Comparison of ENCODE assay signal across 28 mouse cellular contexts in the genomic region with DNA sequence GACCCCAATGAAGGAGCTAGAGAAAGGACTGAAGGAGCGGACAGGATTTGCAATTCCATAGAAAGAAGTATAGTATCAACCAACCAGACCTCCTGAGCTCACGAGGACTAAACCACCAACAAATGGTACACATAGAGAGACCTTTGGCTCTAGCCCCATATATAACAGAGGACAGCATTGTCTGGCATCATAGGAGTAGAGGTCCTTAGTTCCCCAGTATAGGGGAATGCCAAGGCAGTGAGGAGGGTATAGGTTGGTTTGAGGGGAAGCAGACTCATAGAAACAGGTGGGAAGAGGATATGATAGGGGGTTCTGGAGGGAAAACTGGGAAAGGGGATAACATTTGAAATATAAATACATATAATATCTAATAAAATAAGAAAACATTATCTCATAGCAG. TPM values are rescaled to one million over a fixed set of nuclear protein-coding genes. Genes with fewer than 3 reads are reported as not detected.
DNase-seq lines count a peak whose midpoint lies in the region; ATAC-seq lines count a peak whose summit lies in the region.
"Had no signal": no experiment of that assay in that cellular context is flagged by ENCODE, and none has a peak within 500 bp of the region (broad histone marks: within the 10 kb centered on the region; RNA-seq: fewer than 3 reads in every experiment).

No protein-coding gene starts in this region.

- 83% methylated on average over 2 of the region's 2 CpGs for WGBS in embryonic facial prominence, embryonic 12.5 days
- WGBS in embryonic facial prominence, embryonic 10.5 days, result 88% methylated on average over 2 of the region's 2 CpGs
- 60% methylated on average over 2 of the region's 2 CpGs for WGBS in liver, embryonic 12.5 days (ENCODE audit: insufficient replicate concordance)
- WGBS in liver, embryonic 11.5 days, result 76% methylated on average over 2 of the region's 2 CpGs
- 87% methylated on average over 2 of the region's 2 CpGs for WGBS in midbrain, embryonic 14.5 days
- WGBS in midbrain, embryonic 13.5 days, result 91% methylated on average over 2 of the region's 2 CpGs

- no peaks in the 10 kb centered on the region for H3K36me3 ChIP-seq in embryonic facial prominence, embryonic 12.5 days
- no peaks in the 10 kb centered on the region for H3K36me3 ChIP-seq in embryonic facial prominence, embryonic 10.5 days (replicated peaks)
- H3K36me3 ChIP-seq in liver, embryonic 12.5 days, result no peaks in the 10 kb centered on the region
- H3K36me3 ChIP-seq in liver, embryonic 11.5 days (ENCODE audit: control insufficient read depth, insufficient read depth, low read length), result no peaks in the 10 kb centered on the region
- H3K36me3 ChIP-seq in midbrain, embryonic 14.5 days (ENCODE audit: control insufficient read depth, insufficient read depth, low read length), result no peaks in the 10 kb centered on the region
- no peaks in the 10 kb centered on the region for H3K36me3 ChIP-seq in midbrain, embryonic 13.5 days
- H3K36me3 ChIP-seq: embryonic facial prominence, embryonic 13.5 days; embryonic facial prominence, embryonic 15.5 days; forebrain, embryonic 10.5 days; forebrain, embryonic 12.5 days; G1E had no signal

- H3K27ac ChIP-seq in embryonic facial prominence, embryonic 12.5 days, result no peak overlapping the region
- no peak overlapping the region for H3K27ac ChIP-seq in embryonic facial prominence, embryonic 10.5 days (replicated peaks)
- no peak overlapping the region for H3K27ac ChIP-seq in liver, embryonic 12.5 days
- H3K27ac ChIP-seq in liver, embryonic 11.5 days (ENCODE audit: low read depth, low read length), result no peak overlapping the region
- H3K27ac ChIP-seq in midbrain, embryonic 14.5 days (replicated peaks; ENCODE audit: low read depth, low read length), result no peak overlapping the region
- H3K27ac ChIP-seq in midbrain, embryonic 13.5 days, result no peak overlapping the region
- H3K27ac ChIP-seq: embryonic facial prominence, embryonic 13.5 days; embryonic facial prominence, embryonic 15.5 days; forebrain, embryonic 10.5 days; forebrain, embryonic 12.5 days had no signal

- no peaks in the 10 kb centered on the region for H3K4me1 ChIP-seq in embryonic facial prominence, embryonic 12.5 days
- no peaks in the 10 kb centered on the region for H3K4me1 ChIP-seq in embryonic facial prominence, embryonic 10.5 days
- H3K4me1 ChIP-seq in liver, embryonic 12.5 days, result no peaks in the 10 kb centered on the region
- no peaks in the 10 kb centered on the region for H3K4me1 ChIP-seq in liver, embryonic 11.5 days (replicated peaks; ENCODE audit: control insufficient read depth, insufficient read depth, low read length)
- H3K4me1 ChIP-seq in midbrain, embryonic 14.5 days (ENCODE audit: control insufficient read depth, insufficient read depth, low read length), result no peaks in the 10 kb centered on the region
- H3K4me1 ChIP-seq in midbrain, embryonic 13.5 days (replicated peaks), result no peaks in the 10 kb centered on the region
- H3K4me1 ChIP-seq: embryonic facial prominence, embryonic 13.5 days; embryonic facial prominence, embryonic 15.5 days; forebrain, embryonic 12.5 days had no signal

- ATAC-seq in embryonic facial prominence, embryonic 12.5 days (ENCODE audit: insufficient number of reproducible peaks, insufficient read depth, low FRiP score, low TSS enrichment), result 0 out of 2 replicates have a peak, but pooled peaks have one; percentile 57
- peak; percentile 27; the same call in 1 of the 2 replicates for ATAC-seq in liver, embryonic 12.5 days
- ATAC-seq in liver, embryonic 11.5 days (replicated peaks; ENCODE audit: low FRiP score), result no peak
- ATAC-seq in midbrain, embryonic 14.5 days (ENCODE audit: low FRiP score, low TSS enrichment), result peak; percentile 16; the same call in 1 of the 2 replicates
- ATAC-seq in midbrain, embryonic 13.5 days, result no peak
- ATAC-seq: activated CD4-positive, CD25-positive, alpha-beta regulatory T cell, adult 4 months; CD4-positive, CD25-positive, alpha-beta regulatory T cell, adult 4 months; forebrain, embryonic 14.5 days; forebrain, embryonic 16.5 days; Patski had no signal

- no peak overlapping the region for H3K9ac ChIP-seq in embryonic facial prominence, embryonic 12.5 days
- no peak overlapping the region for H3K9ac ChIP-seq in liver, embryonic 12.5 days
- H3K9ac ChIP-seq in liver, embryonic 11.5 days (ENCODE audit: low read depth, low read length), result no peak overlapping the region
- H3K9ac ChIP-seq in midbrain, embryonic 14.5 days (replicated peaks; ENCODE audit: low read length), result no peak overlapping the region
- no peak overlapping the region for H3K9ac ChIP-seq in midbrain, embryonic 13.5 days (replicated peaks)
- H3K9ac ChIP-seq: embryonic facial prominence, embryonic 13.5 days; embryonic facial prominence, embryonic 15.5 days; forebrain, embryonic 12.5 days had no signal

- no peak overlapping the region for H3K4me2 ChIP-seq in embryonic facial prominence, embryonic 12.5 days (replicated peaks)
- H3K4me2 ChIP-seq in liver, embryonic 12.5 days, result no peak overlapping the region
- no peak overlapping the region for H3K4me2 ChIP-seq in liver, embryonic 11.5 days
- no peak overlapping the region for H3K4me2 ChIP-seq in midbrain, embryonic 14.5 days (ENCODE audit: low read length)
- H3K4me2 ChIP-seq in midbrain, embryonic 13.5 days (replicated peaks), result no peak overlapping the region
- H3K4me2 ChIP-seq: embryonic facial prominence, embryonic 13.5 days; embryonic facial prominence, embryonic 15.5 days; forebrain, embryonic 12.5 days had no signal

- no peaks in the 10 kb centered on the region for H3K9me3 ChIP-seq in embryonic facial prominence, embryonic 12.5 days
- H3K9me3 ChIP-seq in embryonic facial prominence, embryonic 10.5 days, result peaks cover 12% of the 10 kb centered on the region; the same call in 1 of the 2 replicates
- H3K9me3 ChIP-seq in liver, embryonic 12.5 days (replicated peaks), result peaks cover 9% of the 10 kb centered on the region; the same call in 1 of the 2 replicates
- no peaks in the 10 kb centered on the region for H3K9me3 ChIP-seq in liver, embryonic 11.5 days (ENCODE audit: control insufficient read depth, low read length)
- no peaks in the 10 kb centered on the region for H3K9me3 ChIP-seq in midbrain, embryonic 14.5 days (ENCODE audit: control insufficient read depth, low read length)
- no peaks in the 10 kb centered on the region for H3K9me3 ChIP-seq in midbrain, embryonic 13.5 days
- H3K9me3 ChIP-seq: embryonic facial prominence, embryonic 13.5 days; forebrain, embryonic 10.5 days; forebrain, embryonic 12.5 days; G1E had no signal

- no peak for DNase-seq in embryonic facial prominence, embryonic 10.5 days (ENCODE audit: low spot score)
- no peak for DNase-seq in liver, embryonic 11.5 days (ENCODE audit: low spot score)
- DNase-seq in midbrain, embryonic 14.5 days, result no peak
- DNase-seq: adrenal gland, adult 8-10 months; adrenal gland, postnatal 14 days; adrenal gland, postnatal 36 days; B cell, adult 2 months; cerebellum, adult 11-12 months; cerebellum, adult 2 months; cerebellum, adult 9-10 months; cerebellum, postnatal 10 days; cerebellum, postnatal 25 days; embryo, embryonic 11 days had no signal

- no peak overlapping the region for H3K4me3 ChIP-seq in embryonic facial prominence, embryonic 12.5 days
- no peak overlapping the region for H3K4me3 ChIP-seq in embryonic facial prominence, embryonic 10.5 days
- no peak overlapping the region for H3K4me3 ChIP-seq in liver, embryonic 12.5 days
- H3K4me3 ChIP-seq in liver, embryonic 11.5 days (ENCODE audit: low read depth, low read length), result no peak overlapping the region
- H3K4me3 ChIP-seq in midbrain, embryonic 14.5 days (replicated peaks; ENCODE audit: low read depth, low read length), result no peak overlapping the region
- H3K4me3 ChIP-seq in midbrain, embryonic 13.5 days (replicated peaks), result no peak overlapping the region
- H3K4me3 ChIP-seq: embryonic facial prominence, embryonic 13.5 days; embryonic facial prominence, embryonic 15.5 days; erythroblast, embryonic 14.5 days; forebrain, embryonic 10.5 days; forebrain, embryonic 12.5 days had no signal

- H3K27me3 ChIP-seq in embryonic facial prominence, embryonic 12.5 days, result no peaks in the 10 kb centered on the region
- no peaks in the 10 kb centered on the region for H3K27me3 ChIP-seq in embryonic facial prominence, embryonic 10.5 days (replicated peaks; ENCODE audit: low read depth, poor library complexity, severe bottlenecking)
- no peaks in the 10 kb centered on the region for H3K27me3 ChIP-seq in liver, embryonic 12.5 days (replicated peaks)
- no peaks in the 10 kb centered on the region for H3K27me3 ChIP-seq in liver, embryonic 11.5 days (replicated peaks; ENCODE audit: control insufficient read depth, insufficient read depth, low read length)
- H3K27me3 ChIP-seq in midbrain, embryonic 14.5 days (ENCODE audit: control insufficient read depth, insufficient read depth, low read length), result no peaks in the 10 kb centered on the region
- no peaks in the 10 kb centered on the region for H3K27me3 ChIP-seq in midbrain, embryonic 13.5 days
- H3K27me3 ChIP-seq: CH12.LX; embryonic facial prominence, embryonic 13.5 days; embryonic facial prominence, embryonic 15.5 days; forebrain, embryonic 12.5 days had no signal

RNA-seq across cellular contexts. Expression of a gene that starts 13.0 kb away (rescaled TPM):
- not detected in 2 replicates for polyA plus RNA-seq in embryonic facial prominence, embryonic 12.5 days (2016; fragmentation: Nextera tagmentation; extraction: Ambion mirVana)
- not detected in 2 replicates for polyA plus RNA-seq in embryonic facial prominence, embryonic 10.5 days (2016; fragmentation: Nextera tagmentation; extraction: Ambion mirVana)
- polyA plus RNA-seq in liver, embryonic 12.5 days (2016; fragmentation: Nextera tagmentation; extraction: Ambion mirVana), result not detected in 2 replicates
- not detected in 2 replicates for polyA plus RNA-seq in liver, embryonic 11.5 days (2014; fragmentation: Nextera tagmentation; extraction: Ambion mirVana)
- polyA plus RNA-seq in midbrain, embryonic 14.5 days (2014; fragmentation: Nextera tagmentation; extraction: Ambion mirVana), result not detected in 2 replicates
- not detected in 2 replicates for polyA plus RNA-seq in midbrain, embryonic 13.5 days (2015; fragmentation: Nextera tagmentation; extraction: Ambion mirVana)
- polyA plus RNA-seq: CD4-positive, CD25-positive, alpha-beta regulatory T cell, adult 4 months; embryonic facial prominence, embryonic 13.5 days; embryonic facial prominence, embryonic 15.5 days; erythroblast, embryonic 14.5 days; forebrain, embryonic 10.5 days; forebrain, embryonic 12.5 days; forebrain, embryonic 14.5 days; forebrain, embryonic 16.5 days; G1E; Patski had no signal

RNA-seq across cellular contexts. Expression of a gene that starts 41.4 kb away (rescaled TPM):
- polyA plus RNA-seq in embryonic facial prominence, embryonic 12.5 days (2016; fragmentation: Nextera tagmentation; extraction: Ambion mirVana), result not detected in 2 replicates
- polyA plus RNA-seq in embryonic facial prominence, embryonic 10.5 days (2016; fragmentation: Nextera tagmentation; extraction: Ambion mirVana), result 0.20 and 0.29 TPM in 2 replicates
- not detected in 2 replicates for polyA plus RNA-seq in liver, embryonic 12.5 days (2016; fragmentation: Nextera tagmentation; extraction: Ambion mirVana)
- polyA plus RNA-seq in liver, embryonic 11.5 days (2014; fragmentation: Nextera tagmentation; extraction: Ambion mirVana), result not detected in 2 replicates
- polyA plus RNA-seq in midbrain, embryonic 14.5 days (2014; fragmentation: Nextera tagmentation; extraction: Ambion mirVana), result 0.25 and 0.76 TPM in 2 replicates
- polyA plus RNA-seq in midbrain, embryonic 13.5 days (2015; fragmentation: Nextera tagmentation; extraction: Ambion mirVana), result 0.15 and 0.27 TPM in 2 replicates
- polyA plus RNA-seq: CD4-positive, CD25-positive, alpha-beta regulatory T cell, adult 4 months; embryonic facial prominence, embryonic 13.5 days; erythroblast, embryonic 14.5 days; forebrain, embryonic 12.5 days; G1E; Patski had no signal

Comparison
In these comparisons a context has a peak if more than half of its experiments do, and no peak if none do; other contexts are left out.
1. ATAC-seq: peak in embryonic facial prominence, embryonic 12.5 days (single experiment), liver, embryonic 12.5 days (single experiment) and midbrain, embryonic 14.5 days (single experiment); none in liver, embryonic 11.5 days (single experiment) and midbrain, embryonic 13.5 days (single experiment).